Mouse (Mus musculus): ENCODE measurements around the gene Btnl9. TPM values are rescaled to one million over a fixed set of nuclear protein-coding genes. Genes with fewer than 3 reads are reported as not detected.
"Not testable (repeated sequence)": the region's sequence is repeated elsewhere in the genome, so short reads cannot be mapped to it uniquely, and the experiment has no call there.

Btnl9 gene
- polyA plus RNA-seq, 1 experiment from 2014 or later: 2.2 TPM

DNA sequence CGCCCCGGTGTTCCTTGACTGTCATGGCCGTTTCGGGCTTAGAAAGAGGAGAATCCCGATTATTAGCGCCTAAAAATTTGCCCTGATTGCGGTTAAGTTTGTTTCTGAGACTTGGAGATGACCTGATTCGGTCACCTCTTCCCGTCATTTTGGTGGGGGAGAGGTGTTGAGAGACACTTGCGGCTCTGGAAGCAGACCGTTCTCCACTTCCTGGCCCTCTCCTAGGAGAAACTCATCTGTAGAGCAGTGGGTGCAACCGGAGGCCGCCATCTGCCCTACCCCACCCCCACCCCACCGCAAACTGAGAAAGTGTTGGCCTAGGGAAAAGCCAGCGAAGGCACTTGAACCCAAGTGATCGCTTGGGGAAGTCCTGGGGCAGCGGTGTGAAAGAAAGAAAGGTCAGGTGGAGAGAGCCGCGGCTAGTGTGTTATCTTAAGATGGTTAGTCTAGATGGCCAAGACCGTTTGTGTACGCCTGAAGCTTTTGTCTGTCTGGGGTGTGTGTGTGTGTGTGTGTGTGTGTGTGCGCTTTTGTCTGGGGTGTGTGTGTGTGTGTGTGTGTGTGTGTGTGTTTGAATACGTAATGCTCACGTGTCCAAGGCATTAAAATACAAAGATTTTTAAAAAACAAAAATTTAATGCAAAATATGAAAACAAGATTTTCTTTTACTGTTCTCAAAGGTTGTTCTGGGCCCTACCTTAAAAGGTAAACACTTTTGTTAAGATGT lies 17.0 kb upstream of the Btnl9 start:
- H3K27me3 ChIP-seq (replicated peaks; ENCODE audit: control insufficient read depth, insufficient read depth, low read length): no peaks in the 10 kb centered on the region
- peak overlapping the region; percentile 92 for H3K4me2 ChIP-seq
- no peaks in the 10 kb centered on the region for H3K36me3 ChIP-seq (ENCODE audit: control insufficient read depth, insufficient read depth, low read length)
- ATAC-seq (replicated peaks; ENCODE audit: low FRiP score) (peak; percentile 68), DNase-seq (ENCODE audit: low spot score) (peak; percentile 72)
- H3K9me3 ChIP-seq (ENCODE audit: control insufficient read depth, low read length): no peaks in the 10 kb centered on the region
- peak overlapping the region; percentile 90 for H3K9ac ChIP-seq (ENCODE audit: low read depth, low read length)
- peaks cover 36% of the 10 kb centered on the region for H3K4me1 ChIP-seq (replicated peaks; ENCODE audit: control insufficient read depth, insufficient read depth, low read length)
- WGBS: under 1% methylated on average over 24 of the region's 24 CpGs
- peak overlapping the region; percentile 98 for H3K27ac ChIP-seq (ENCODE audit: low read depth, low read length)
- H3K4me3 ChIP-seq (ENCODE audit: low read depth, low read length): peak overlapping the region; percentile 72

DNA sequence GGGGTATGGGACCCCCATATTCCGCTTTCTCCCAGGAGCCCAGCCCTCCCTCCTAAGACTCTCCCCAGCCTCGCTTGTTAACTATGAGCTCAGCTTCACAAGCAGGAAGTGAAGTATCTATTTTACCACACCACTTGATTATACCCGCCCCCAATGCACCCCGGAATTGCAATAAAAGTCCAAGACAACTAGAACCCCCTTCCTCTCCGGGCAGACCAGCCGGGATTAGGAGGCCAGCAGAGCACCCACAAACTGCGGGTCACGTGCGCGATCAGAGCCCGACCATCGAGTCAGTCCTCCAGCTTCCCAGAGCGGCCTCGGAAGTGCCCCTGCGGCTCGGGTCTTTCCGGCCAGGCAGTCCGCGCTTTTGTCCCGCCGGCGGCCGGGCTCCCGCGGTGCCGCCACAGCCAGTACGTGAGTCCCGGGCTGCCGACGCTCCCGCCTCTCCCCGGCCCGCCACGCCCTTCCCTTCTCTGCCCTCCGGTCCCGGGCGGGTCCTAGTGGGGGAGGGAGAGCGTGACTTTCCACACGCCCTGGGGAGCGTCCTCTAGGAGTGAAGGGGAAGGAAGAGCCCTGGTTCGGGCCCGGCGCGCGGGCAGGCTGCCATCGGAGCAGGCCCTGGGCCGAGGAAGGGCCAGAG lies 16.3 kb upstream of the Btnl9 start, which contains the start of gene Zfp62:
Zfp62 (plus strand) TSS at position 164 of the 640 bp plus-strand sequence.
- no peaks in the 10 kb centered on the region for H3K36me3 ChIP-seq (ENCODE audit: control insufficient read depth, insufficient read depth, low read length)
- peak within 1 kb of the TSS; percentile 98 for H3K27ac ChIP-seq (ENCODE audit: low read depth, low read length)
- WGBS: 1% methylated on average over 47 of the region's 47 CpGs
- ATAC-seq (replicated peaks; ENCODE audit: low FRiP score) (peak; percentile 90), DNase-seq (ENCODE audit: low spot score) (peak; percentile 93)
- H3K27me3 ChIP-seq (replicated peaks; ENCODE audit: control insufficient read depth, insufficient read depth, low read length): no peaks in the 10 kb centered on the region
- H3K4me2 ChIP-seq: peak within 1 kb of the TSS; percentile 92
- peaks cover 36% of the 10 kb centered on the region for H3K4me1 ChIP-seq (replicated peaks; ENCODE audit: control insufficient read depth, insufficient read depth, low read length)
- H3K9ac ChIP-seq (ENCODE audit: low read depth, low read length): peak within 1 kb of the TSS; percentile 90
- no peaks in the 10 kb centered on the region for H3K9me3 ChIP-seq (ENCODE audit: control insufficient read depth, low read length)
- H3K4me3 ChIP-seq (ENCODE audit: low read depth, low read length): peak within 1 kb of the TSS; percentile 72

DNA sequence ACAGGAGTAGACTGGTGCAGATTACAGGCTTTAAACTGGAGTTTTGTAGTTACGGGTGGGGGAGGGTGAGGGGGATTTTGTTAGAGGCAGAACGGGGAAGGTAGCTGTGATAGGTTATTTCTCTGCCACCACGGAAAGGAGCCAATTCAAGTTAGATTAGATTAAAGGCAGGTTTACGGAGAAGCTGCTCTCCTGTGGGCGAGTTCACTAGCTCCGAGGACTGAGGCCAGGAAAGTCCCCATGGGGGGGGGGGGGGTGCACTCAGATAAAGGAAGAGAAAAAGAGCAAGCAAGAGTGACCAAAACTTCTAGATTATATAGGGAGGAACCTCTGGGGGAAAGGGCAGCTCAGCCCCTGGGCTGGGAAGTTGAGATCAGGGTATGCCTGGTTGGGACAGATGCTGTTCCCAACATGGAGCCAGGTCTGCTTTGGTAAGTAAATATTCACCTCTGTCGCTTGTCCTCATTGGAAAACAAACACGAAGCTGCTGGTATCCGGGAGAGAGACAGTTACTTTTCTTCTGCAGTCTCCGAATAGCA lies 15.6 kb upstream of the Btnl9 start:
- Histone ChIP-seq H3K27me3 (replicated peaks; ENCODE audit: control insufficient read depth, insufficient read depth, low read length) (no peaks in the 10 kb centered on the region), H3K9ac (ENCODE audit: low read depth, low read length) (peak overlapping the region; percentile 90), H3K4me3 (ENCODE audit: low read depth, low read length) (peak overlapping the region; percentile 72), H3K9me3 (ENCODE audit: control insufficient read depth, low read length) (peaks cover 3% of the 10 kb centered on the region; the same call in 1 of the 2 replicates), H3K36me3 (ENCODE audit: control insufficient read depth, insufficient read depth, low read length) (no peaks in the 10 kb centered on the region), H3K4me2 (peak overlapping the region; percentile 92), H3K4me1 (replicated peaks; ENCODE audit: control insufficient read depth, insufficient read depth, low read length) (peaks cover 33% of the 10 kb centered on the region), H3K27ac (ENCODE audit: low read depth, low read length) (peak overlapping the region; percentile 98)
- DNase-seq (ENCODE audit: low spot score): peak; percentile 53
- 2% methylated on average over 10 of the region's 10 CpGs for WGBS
- peak; percentile 45 for ATAC-seq (replicated peaks; ENCODE audit: low FRiP score)

DNA sequence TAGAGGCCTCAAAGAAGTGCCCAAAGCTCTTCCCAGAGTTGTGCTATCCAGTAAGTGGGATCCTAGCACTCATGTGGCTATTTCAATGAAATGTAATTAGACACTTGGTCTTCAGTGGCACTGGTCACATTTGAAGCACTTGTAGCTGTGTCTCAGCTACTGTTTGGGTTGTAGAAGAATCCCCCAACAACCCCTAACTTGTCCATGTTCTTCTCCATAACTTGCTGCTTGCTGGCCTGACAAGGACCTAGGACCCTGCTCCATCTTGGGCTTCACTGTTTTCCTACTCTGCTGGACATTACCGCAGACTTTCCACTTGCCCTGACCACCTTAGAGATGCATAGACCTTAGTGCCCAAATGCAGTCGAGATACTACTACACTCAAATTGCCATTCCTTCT lies 15.1 kb upstream of the Btnl9 start:
- peak overlapping the region; percentile 98 for H3K27ac ChIP-seq (ENCODE audit: low read depth, low read length)
- DNase-seq (ENCODE audit: low spot score) (no peak), ATAC-seq (replicated peaks; ENCODE audit: low FRiP score) (no peak)
- 43% methylated on average over 2 of the region's 2 CpGs for WGBS
- H3K27me3 ChIP-seq (replicated peaks; ENCODE audit: control insufficient read depth, insufficient read depth, low read length): no peaks in the 10 kb centered on the region
- no peaks in the 10 kb centered on the region for H3K36me3 ChIP-seq (ENCODE audit: control insufficient read depth, insufficient read depth, low read length)
- peaks cover 3% of the 10 kb centered on the region; the same call in 1 of the 2 replicates for H3K9me3 ChIP-seq (ENCODE audit: control insufficient read depth, low read length)
- H3K4me1 ChIP-seq (replicated peaks; ENCODE audit: control insufficient read depth, insufficient read depth, low read length): peaks cover 29% of the 10 kb centered on the region
- H3K4me3 ChIP-seq (ENCODE audit: low read depth, low read length): peak overlapping the region; percentile 72
- H3K9ac ChIP-seq (ENCODE audit: low read depth, low read length): peak overlapping the region; percentile 90
- peak overlapping the region; percentile 92 for H3K4me2 ChIP-seq

DNA sequence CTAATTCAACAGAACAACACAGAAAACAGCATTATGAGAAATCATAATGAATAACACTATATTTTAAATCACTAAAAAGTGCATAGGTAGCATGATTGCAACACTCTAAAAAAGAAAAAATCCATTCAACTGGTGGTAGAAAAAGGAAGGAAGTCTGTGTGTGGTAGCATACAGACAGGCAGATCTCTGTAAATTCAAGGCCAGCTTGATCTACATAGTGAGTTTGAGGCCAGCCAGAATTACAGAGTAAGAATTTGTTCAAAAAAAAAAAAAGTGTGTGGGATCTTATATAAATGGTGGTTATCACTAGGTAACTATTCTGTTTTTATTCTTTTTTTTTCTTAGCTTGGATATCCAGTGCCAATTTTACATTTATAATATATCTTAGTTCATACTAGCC lies 14.2 kb upstream of the Btnl9 start:
- Histone ChIP-seq H3K4me1 (replicated peaks; ENCODE audit: control insufficient read depth, insufficient read depth, low read length) (peaks cover 20% of the 10 kb centered on the region), H3K4me2 (no peak overlapping the region), H3K27me3 (replicated peaks; ENCODE audit: control insufficient read depth, insufficient read depth, low read length) (no peaks in the 10 kb centered on the region), H3K27ac (ENCODE audit: low read depth, low read length) (no peak overlapping the region), H3K9me3 (ENCODE audit: control insufficient read depth, low read length) (peaks cover 3% of the 10 kb centered on the region; the same call in 1 of the 2 replicates), H3K36me3 (ENCODE audit: control insufficient read depth, insufficient read depth, low read length) (no peaks in the 10 kb centered on the region), H3K9ac (ENCODE audit: low read depth, low read length) (no peak overlapping the region), H3K4me3 (ENCODE audit: low read depth, low read length) (no peak overlapping the region)
- DNase-seq (ENCODE audit: low spot score) (no peak), ATAC-seq (replicated peaks; ENCODE audit: low FRiP score) (no peak)

DNA sequence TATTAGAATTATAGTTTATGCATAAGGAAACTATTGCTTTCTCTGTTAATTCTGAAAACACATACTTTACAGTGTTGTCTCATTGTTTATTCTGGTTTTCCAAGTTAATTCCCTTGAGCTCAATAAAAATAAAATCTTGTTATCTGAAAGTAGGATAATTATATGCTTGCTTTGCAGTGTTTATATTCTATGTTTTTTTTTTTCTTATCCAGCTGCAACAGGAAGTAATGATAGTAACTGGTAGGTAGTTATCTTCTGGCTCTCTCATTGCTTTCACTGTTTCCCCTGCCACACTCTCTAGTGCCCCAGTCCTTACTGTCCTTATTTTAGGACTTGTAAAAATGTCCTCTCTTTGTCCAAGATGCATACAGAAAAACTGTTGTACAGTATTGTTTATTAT lies 13.7 kb upstream of the Btnl9 start:
- no peaks in the 10 kb centered on the region for H3K36me3 ChIP-seq (ENCODE audit: control insufficient read depth, insufficient read depth, low read length)
- H3K4me1 ChIP-seq (replicated peaks; ENCODE audit: control insufficient read depth, insufficient read depth, low read length): peaks cover 18% of the 10 kb centered on the region
- no peak for ATAC-seq (replicated peaks; ENCODE audit: low FRiP score)
- H3K9ac ChIP-seq (ENCODE audit: low read depth, low read length): no peak overlapping the region
- no peak overlapping the region for H3K4me3 ChIP-seq (ENCODE audit: low read depth, low read length)
- no peak overlapping the region for H3K4me2 ChIP-seq
- H3K27me3 ChIP-seq (replicated peaks; ENCODE audit: control insufficient read depth, insufficient read depth, low read length): no peaks in the 10 kb centered on the region
- no peak overlapping the region for H3K27ac ChIP-seq (ENCODE audit: low read depth, low read length)
- H3K9me3 ChIP-seq (ENCODE audit: control insufficient read depth, low read length): peaks cover 3% of the 10 kb centered on the region; the same call in 1 of the 2 replicates
- no peak for DNase-seq (ENCODE audit: low spot score)

DNA sequence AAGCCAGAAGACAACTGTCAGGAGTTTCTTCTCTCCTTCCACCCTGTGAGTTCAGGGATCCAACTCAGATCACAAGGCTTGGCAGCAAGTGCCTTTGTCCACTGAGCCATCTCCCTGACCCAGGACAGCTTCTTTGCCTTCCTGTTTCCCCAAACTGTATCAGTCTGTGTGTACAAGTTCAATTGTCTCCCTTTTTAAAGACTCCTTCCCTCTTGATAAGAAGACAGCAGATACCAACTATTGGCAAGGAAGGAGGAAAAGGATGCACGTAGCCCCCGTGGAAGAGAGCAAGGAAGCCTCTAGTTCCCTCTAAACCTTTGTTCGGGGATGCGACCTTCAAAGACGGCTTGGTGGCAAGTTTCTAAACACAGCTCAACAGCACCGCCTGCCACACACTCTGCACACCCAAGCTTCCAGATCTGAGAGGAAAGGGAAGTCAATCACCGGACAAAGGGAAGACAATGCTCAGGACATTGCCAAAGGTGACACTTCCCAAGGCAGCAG lies 8.9 kb upstream of the Btnl9 start:
- no peak overlapping the region for H3K4me2 ChIP-seq
- no peaks in the 10 kb centered on the region for H3K36me3 ChIP-seq (ENCODE audit: control insufficient read depth, insufficient read depth, low read length)
- H3K4me3 ChIP-seq (ENCODE audit: low read depth, low read length): no peak overlapping the region
- no peak overlapping the region for H3K9ac ChIP-seq (ENCODE audit: low read depth, low read length)
- H3K9me3 ChIP-seq (ENCODE audit: control insufficient read depth, low read length): peaks cover 3% of the 10 kb centered on the region; the same call in 1 of the 2 replicates
- peak overlapping the region; percentile 15; the same call in 1 of the 2 replicates for H3K27ac ChIP-seq (ENCODE audit: low read depth, low read length)
- no peaks in the 10 kb centered on the region for H3K4me1 ChIP-seq (replicated peaks; ENCODE audit: control insufficient read depth, insufficient read depth, low read length)
- no peak for DNase-seq (ENCODE audit: low spot score)
- no peaks in the 10 kb centered on the region for H3K27me3 ChIP-seq (replicated peaks; ENCODE audit: control insufficient read depth, insufficient read depth, low read length)
- WGBS: 55% methylated on average over 7 of the region's 7 CpGs
- no peak for ATAC-seq (replicated peaks; ENCODE audit: low FRiP score)

DNA sequence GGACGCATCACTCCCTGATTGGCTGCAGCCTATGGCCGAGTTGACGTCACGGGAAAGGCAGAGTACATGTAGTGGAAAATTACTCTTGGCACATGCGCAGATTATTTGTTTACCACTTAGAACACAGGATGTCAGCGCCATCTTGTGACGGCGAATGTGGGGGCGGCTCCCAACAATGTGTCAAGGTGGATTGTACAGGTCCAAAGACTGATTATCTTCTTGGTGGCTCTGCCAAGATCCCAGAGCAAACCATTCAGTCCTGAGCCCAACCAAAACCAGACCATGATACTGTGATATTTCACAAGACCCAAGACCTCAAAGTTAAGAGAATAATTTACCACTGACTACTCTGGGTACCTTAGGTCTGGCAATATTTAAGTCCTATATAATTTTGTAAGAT lies 7.8 kb upstream of the Btnl9 start:
- 91% methylated on average over 9 of the region's 9 CpGs for WGBS
- DNase-seq (ENCODE audit: low spot score); H3K27me3 ChIP-seq (replicated peaks; ENCODE audit: control insufficient read depth, insufficient read depth, low read length); H3K36me3 ChIP-seq (ENCODE audit: control insufficient read depth, insufficient read depth, low read length); H3K4me3 ChIP-seq (ENCODE audit: low read depth, low read length); H3K9me3 ChIP-seq (ENCODE audit: control insufficient read depth, low read length); H3K4me1 ChIP-seq (replicated peaks; ENCODE audit: control insufficient read depth, insufficient read depth, low read length); H3K9ac ChIP-seq (ENCODE audit: low read depth, low read length); H3K27ac ChIP-seq (ENCODE audit: low read depth, low read length); H3K4me2 ChIP-seq; ATAC-seq (replicated peaks; ENCODE audit: low FRiP score): not testable (repeated sequence)
